Mouse (Mus musculus) MEL (cell line): ENCODE data around the gene Pla2g16. TPM values are rescaled to one million over a fixed set of nuclear protein-coding genes. Genes with fewer than 3 reads are reported as not detected.

ENCODE experiments used
- DNase-seq: peaks from one replicate; pipeline ENCODE4 v3.0.0; 2011; ENCODE audit warnings: low read depth, low spot score
- H3K27ac ChIP-seq: 2 replicates; pipeline ENCODE4 v1.5.1; 2012; ENCODE audit warnings: low read depth, mild to moderate bottlenecking, control low read depth, low read length, moderate library complexity; ENCODE audit not compliant: control insufficient read depth
- H3K27me3 ChIP-seq, 2 experiments: fragments of 150-350 bp in 1 of 2; sonication (generic) in 1 of 2; 2 replicates each; pipeline ENCODE4 v1.6.1; 2012; ENCODE audit warnings: low read length in 2 of 2, mild to moderate bottlenecking in 2 of 2, improper control_type of control experiment in 1 of 2, moderate library complexity in 1 of 2; ENCODE audit not compliant: insufficient read depth in 2 of 2, control insufficient read depth in 1 of 2
- H3K36me3 ChIP-seq, 2 experiments: 2 replicates each; pipeline ENCODE4 v1.6.1; 2012 to 2014; ENCODE audit warnings: low read length in 2 of 2, improper control_type of control experiment in 1 of 2, inconsistent platforms in 1 of 2, mild to moderate bottlenecking in 1 of 2; ENCODE audit not compliant: insufficient read depth in 2 of 2, control insufficient read depth in 1 of 2
- H3K4me1 ChIP-seq, 2 experiments: fragments of 150-350 bp in 1 of 2; sonication (generic) in 1 of 2; 2 replicates each; pipeline ENCODE4 v1.6.1; 2012; ENCODE audit warnings: low read length in 2 of 2, improper control_type of control experiment in 1 of 2, mild to moderate bottlenecking in 1 of 2; ENCODE audit not compliant: insufficient read depth in 2 of 2, control insufficient read depth in 1 of 2
- H3K4me3 ChIP-seq, 2 experiments: fragments of 150-350 bp in 1 of 2; sonication (generic) in 1 of 2; 2 replicates each; pipeline ENCODE4 v1.5.1; 2012; ENCODE audit warnings: low read depth in 2 of 2, low read length in 2 of 2, mild to moderate bottlenecking in 2 of 2, moderate library complexity in 2 of 2, control low read depth in 1 of 2, improper control_type of control experiment in 1 of 2; ENCODE audit not compliant: control insufficient read depth in 1 of 2, insufficient read depth in 1 of 2
- H3K79me2 ChIP-seq: 2 replicates; pipeline ENCODE4 v1.6.1; 2012; ENCODE audit warnings: mild to moderate bottlenecking, low read length, moderate library complexity; ENCODE audit not compliant: control insufficient read depth, poor library complexity, insufficient read depth
- H3K9ac ChIP-seq: 2 replicates; pipeline ENCODE4 v1.6.1; 2012; ENCODE audit warnings: low read depth, mild to moderate bottlenecking, control low read depth, low read length, moderate library complexity; ENCODE audit not compliant: control insufficient read depth, poor library complexity, severe bottlenecking
- H3K9me3 ChIP-seq: fragments of 150-350 bp; sonication (generic); replicated peaks from 2 replicates; pipeline ENCODE4 v1.6.1; 2012; ENCODE audit warnings: mild to moderate bottlenecking, low read length, improper control_type of control experiment, moderate library complexity; ENCODE audit not compliant: insufficient read depth
- E2F4 ChIP-seq: IDR thresholded peaks from 2 replicates; pipeline ENCODE4 v1.6.1; 2011; ENCODE audit warnings: low read depth, low read length, improper control_type of control experiment, borderline replicate concordance
- ETS1 ChIP-seq: IDR thresholded peaks from 2 replicates; pipeline ENCODE4 v1.6.1; 2012; ENCODE audit warnings: low read depth, mild to moderate bottlenecking, inconsistent platforms, low read length, improper control_type of control experiment, moderate library complexity
- GATA1 ChIP-seq: IDR thresholded peaks from 2 replicates; pipeline ENCODE4 v1.6.1; 2011; ENCODE audit warnings: low read depth, low read length, improper control_type of control experiment
- MAX ChIP-seq: IDR thresholded peaks from 2 replicates; pipeline ENCODE4 v1.6.1; 2011; ENCODE audit warnings: low read length, improper control_type of control experiment
- MXI1 ChIP-seq: IDR thresholded peaks from 2 replicates; pipeline ENCODE4 v1.6.1; 2011; ENCODE audit warnings: mild to moderate bottlenecking, low read depth, low read length, improper control_type of control experiment
- MYB ChIP-seq: IDR thresholded peaks from 2 replicates; pipeline ENCODE4 v1.6.1; 2011; ENCODE audit warnings: mild to moderate bottlenecking, low read depth, low read length, improper control_type of control experiment
- NRF1 ChIP-seq: IDR thresholded peaks from 2 replicates; pipeline ENCODE4 v1.6.1; 2014; ENCODE audit warnings: low read depth, mild to moderate bottlenecking, inconsistent platforms, low read length, improper control_type of control experiment, moderate library complexity; ENCODE audit not compliant: poor library complexity, insufficient read depth, severe bottlenecking
- POLR2A ChIP-seq, 2 experiments: IDR thresholded peaks; 2 replicates each; pipeline ENCODE4 v1.6.1; 2011 to 2012; ENCODE audit warnings: low read length in 2 of 2, mild to moderate bottlenecking in 2 of 2, control low read depth in 1 of 2, improper control_type of control experiment in 1 of 2, low read depth in 1 of 2, moderate library complexity in 1 of 2; ENCODE audit not compliant: control insufficient read depth in 1 of 2, insufficient read depth in 1 of 2, poor library complexity in 1 of 2
- POLR2AphosphoS2 ChIP-seq: IDR thresholded peaks from 2 replicates; pipeline ENCODE4 v1.6.1; 2011; ENCODE audit warnings: low read length, improper control_type of control experiment
- RCOR1 ChIP-seq: IDR thresholded peaks from 2 replicates; pipeline ENCODE4 v1.6.1; 2012; ENCODE audit warnings: low read depth, mild to moderate bottlenecking, inconsistent platforms, low read length, improper control_type of control experiment
- TCF12 ChIP-seq: IDR thresholded peaks from 2 replicates; pipeline ENCODE4 v1.6.1; 2014; ENCODE audit warnings: low read depth, mild to moderate bottlenecking, inconsistent platforms, low read length, improper control_type of control experiment, moderate library complexity
- UBTF ChIP-seq: IDR thresholded peaks from 2 replicates; pipeline ENCODE4 v1.6.1; 2012; ENCODE audit warnings: low read depth, mild to moderate bottlenecking, inconsistent platforms, low read length, improper control_type of control experiment, moderate library complexity, borderline replicate concordance; ENCODE audit not compliant: insufficient read depth
- USF2 ChIP-seq, 2 experiments: IDR thresholded peaks; 2 replicates each; pipeline ENCODE4 v1.6.1; 2011 to 2012; ENCODE audit warnings: improper control_type of control experiment in 2 of 2, low read length in 2 of 2, borderline replicate concordance in 1 of 2, inconsistent platforms in 1 of 2, low read depth in 1 of 2, mild to moderate bottlenecking in 1 of 2; ENCODE audit not compliant: insufficient read depth in 1 of 2
- polyA plus RNA-seq, 2 experiments: library from polyadenylated mRNA; stranded (reverse) in 1 of 2; unstranded in 1 of 2; fragments of >175 nt in 1 of 2; fragments of >200 nt in 1 of 2; gene quantifications; 2 replicates each; pipeline versions ENCODE4 v1.2.1 to v1.2.4; 2012; ENCODE audit warnings: low replicate concordance in 2 of 2, low read depth in 1 of 2; ENCODE audit not compliant: insufficient read length in 2 of 2, insufficient read depth in 1 of 2, missing spikeins in 1 of 2
- total RNA-seq: library from RNA; depleted of rRNA; stranded (reverse); fragments of 300-350 nt; gene quantifications from 2 replicates; pipeline ENCODE4 v1.2.3, GENCODE M21; 2012

Gene Pla2g16
- total and polyA plus RNA-seq, 3 experiments: 19.0 to 24.7 TPM; not detected in 1

DNA sequence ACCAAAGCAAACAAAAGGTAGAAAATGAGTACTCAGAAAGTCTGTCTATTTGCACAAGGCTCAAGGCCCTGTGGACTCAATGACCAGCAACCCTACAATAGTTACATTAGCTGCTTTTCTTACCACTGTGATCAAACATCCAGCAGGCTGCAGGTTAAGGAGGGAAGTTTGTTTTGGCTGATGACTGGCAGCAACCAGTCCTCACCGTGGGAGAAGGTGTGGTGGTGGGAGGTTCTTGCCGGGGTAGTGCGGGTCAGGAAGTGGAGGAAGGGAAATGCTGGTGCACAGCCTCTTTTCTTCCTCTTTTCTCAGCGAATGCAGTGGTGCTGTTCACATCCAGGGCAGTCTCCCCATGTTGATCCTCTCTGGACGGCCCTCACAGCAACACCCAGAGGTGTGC is 23.8 kb downstream of the Pla2g16 start:
- TF ChIP-seq E2F4 (no peak), RCOR1 (no peak), MXI1 (no peak), POLR2A (IDR thresholded peaks at IDR 0.05; ENCODE audit: control insufficient read depth in 1 of 2, insufficient read depth in 1 of 2, low read depth in 1 of 2, low read length in 2 of 2, poor library complexity in 1 of 2) (no peak), GATA1 (no peak), UBTF (no peak), USF2 (IDR thresholded peaks at IDR 0.05; ENCODE audit: borderline replicate concordance in 1 of 2, insufficient read depth in 1 of 2, low read depth in 1 of 2, low read length in 2 of 2) (no peak), MAX (no peak), NRF1 (no peak), ETS1 (no peak), POLR2AphosphoS2 (no peak)
- peak; percentile 63 for DNase-seq
- Histone ChIP-seq H3K36me3 (no peaks in the 10 kb centered on the region; a peak in 2 of 4 replicates), H3K4me3 (no peak overlapping the region), H3K79me2 (no peaks in the 10 kb centered on the region), H3K4me1 (peaks cover 0 to 3% of the 10 kb centered on the region in 2 experiments; a peak in 2 of 4 replicates), H3K9me3 (no peaks in the 10 kb centered on the region), H3K9ac (no peak overlapping the region), H3K27me3 (no peaks in the 10 kb centered on the region), H3K27ac (no peak overlapping the region)

DNA sequence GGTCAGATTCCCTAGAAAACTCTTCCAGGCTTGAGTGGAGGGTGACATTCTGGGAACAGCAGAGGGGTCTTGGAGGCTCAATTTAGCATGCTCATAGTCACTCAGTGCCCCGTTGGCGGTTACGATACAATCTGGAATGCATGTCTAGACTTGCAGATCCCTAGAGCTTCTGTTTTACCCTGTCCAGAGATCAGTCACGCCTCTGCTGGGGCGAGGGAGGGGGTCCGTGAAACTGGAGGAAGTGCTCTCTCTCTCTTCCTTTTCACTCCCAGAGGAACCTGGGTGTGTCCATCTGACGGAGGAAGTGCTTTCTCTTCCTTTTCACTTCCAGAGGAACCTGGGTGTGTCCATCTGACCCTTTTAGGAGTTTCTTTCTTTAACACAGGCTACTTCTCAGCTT is 25.8 kb downstream of the Pla2g16 start:
- Histone ChIP-seq H3K4me1 (peaks cover 0 to 2% of the 10 kb centered on the region in 2 experiments; a peak in 1 of 4 replicates), H3K27me3 (no peaks in the 10 kb centered on the region), H3K9ac (no peak overlapping the region), H3K27ac (no peak overlapping the region), H3K79me2 (no peaks in the 10 kb centered on the region), H3K36me3 (no peaks in the 10 kb centered on the region; a peak in 2 of 4 replicates), H3K4me3 (no peak overlapping the region)
- DNase-seq: no peak
- TF ChIP-seq ETS1 (no peak), TCF12 (no peak), MYB (no peak), POLR2A (IDR thresholded peaks at IDR 0.05; ENCODE audit: control insufficient read depth in 1 of 2, insufficient read depth in 1 of 2, low read depth in 1 of 2, low read length in 2 of 2, poor library complexity in 1 of 2) (no peak)
- TF ChIP-seq, all 39 proteins: peak for 0
- H3K9me3 ChIP-seq: no peaks in the 10 kb centered on the region

DNA sequence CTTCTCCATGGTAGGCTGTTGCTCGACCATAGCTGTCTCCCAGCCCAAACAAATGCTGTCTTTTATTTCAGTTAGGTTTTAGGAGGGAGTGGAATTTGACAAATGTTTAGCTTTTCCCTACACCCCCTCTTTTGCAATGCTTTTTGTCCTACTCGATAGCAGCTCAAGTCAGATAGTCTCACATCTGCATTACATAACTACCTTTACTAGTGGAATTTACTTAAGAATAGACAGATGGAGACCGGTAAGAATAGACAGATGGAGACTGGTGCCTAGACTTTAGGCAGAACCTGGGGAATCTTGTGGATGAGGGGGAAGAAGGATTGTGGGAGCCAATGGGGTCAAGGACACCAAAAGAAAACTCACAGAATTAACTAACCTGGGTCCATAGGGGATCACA is 26.3 kb downstream of the Pla2g16 start:
- Histone ChIP-seq H3K9ac (no peak overlapping the region), H3K4me3 (no peak overlapping the region), H3K27me3 (no peaks in the 10 kb centered on the region), H3K9me3 (no peaks in the 10 kb centered on the region), H3K36me3 (no peaks in the 10 kb centered on the region; a peak in 2 of 4 replicates), H3K27ac (no peak overlapping the region), H3K4me1 (peaks cover 0 to 2% of the 10 kb centered on the region in 2 experiments; a peak in 1 of 4 replicates), H3K79me2 (no peaks in the 10 kb centered on the region)
- TF ChIP-seq USF2 (IDR thresholded peaks at IDR 0.05; ENCODE audit: borderline replicate concordance in 1 of 2, insufficient read depth in 1 of 2, low read depth in 1 of 2, low read length in 2 of 2): no peak
- no peak for DNase-seq
